Mouse (Mus musculus): Measurements from ENCODE around the gene Mmp15.

DNA sequence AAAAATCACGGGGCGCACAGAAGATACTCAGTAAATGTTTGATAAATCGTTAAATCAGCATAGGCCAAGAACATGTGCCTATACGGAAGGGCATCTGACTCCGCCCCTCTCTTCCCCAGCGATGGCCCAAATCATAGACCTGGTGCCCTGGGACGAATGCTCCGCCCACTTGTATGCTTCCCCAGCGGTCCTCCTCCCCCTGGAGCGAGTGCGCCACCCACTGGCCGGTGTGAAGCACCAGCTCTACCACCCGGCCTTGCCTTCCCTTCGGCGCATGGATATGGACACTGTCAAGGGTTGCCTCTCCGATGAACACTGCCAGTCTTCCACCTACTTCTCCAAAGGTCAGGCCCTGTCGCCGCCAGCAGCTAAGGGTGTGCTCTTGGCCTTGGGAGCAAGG, 39.2 kb upstream of the Mmp15 start:
- TF ChIP-seq POLR2A (IDR thresholded peaks at IDR 0.05; ENCODE audit: extremely low read depth, insufficient read depth, low read length) = no peak
- no peak for TF ChIP-seq CTCF (IDR thresholded peaks at IDR 0.05; ENCODE audit: extremely low read depth, insufficient read depth, low read length)
